Mouse (Mus musculus) thymus, adult 2 months (tissue): Measurements from ENCODE around the gene Atp5h.

Source experiments
- CTCF ChIP-seq: fragments of 200-500 bp; IDR thresholded peaks from 2 replicates; pipeline ENCODE4 v1.5.1; 2012; ENCODE audit warnings: mild to moderate bottlenecking, control low read depth, low read length, moderate library complexity, borderline replicate concordance; ENCODE audit not compliant: control insufficient read depth, poor library complexity, insufficient read depth; ENCODE audit errors: extremely low read depth
- POLR2A ChIP-seq: fragments of 200-500 bp; IDR thresholded peaks from 2 replicates; pipeline ENCODE4 v1.6.1; 2012; ENCODE audit warnings: mild to moderate bottlenecking, low read length, control low read depth, moderate library complexity; ENCODE audit not compliant: control insufficient read depth, poor library complexity, insufficient read depth; ENCODE audit errors: extremely low read depth

DNA sequence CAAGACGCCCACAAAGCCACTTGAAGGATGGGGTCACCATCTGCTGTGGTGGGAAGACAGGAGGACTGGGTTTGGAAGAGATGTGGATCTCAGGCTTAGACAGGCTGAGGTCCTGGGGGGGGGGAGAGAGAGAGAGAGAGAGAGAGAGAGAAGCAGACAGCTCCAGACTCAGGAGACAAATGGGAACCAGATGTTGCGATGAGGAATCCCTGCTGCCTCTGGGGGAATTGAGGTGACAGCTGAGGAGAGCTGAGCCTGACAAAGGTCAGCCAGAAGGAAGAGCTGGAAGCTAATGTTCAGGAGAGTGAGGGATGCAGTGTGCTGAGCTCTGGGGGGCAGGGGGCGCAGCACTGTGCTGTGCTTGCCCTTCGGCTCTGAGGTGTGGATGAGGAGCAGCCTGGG is 47.5 kb upstream of the Atp5h start:
- no peak for TF ChIP-seq POLR2A
- no peak for TF ChIP-seq CTCF
